Mouse (Mus musculus) intestine, embryonic 14.5 days (tissue): ENCODE results near the gene Clec16a. TPM values are rescaled to one million over a fixed set of nuclear protein-coding genes. Genes with fewer than 3 reads are reported as not detected.

Experiments
- ATAC-seq: fragments of 200-750 bp; cut with Nextera tagmentation; replicated peaks from 2 replicates; pipeline ENCODE4 v1.8.0; 2017; ENCODE audit warnings: low read depth, moderate number of reproducible peaks, moderate TSS enrichment, moderate library complexity; ENCODE audit not compliant: low FRiP score, low TSS enrichment
- DNase-seq: peaks from one replicate; pipeline ENCODE4 v3.0.0-alpha.2; 2018; ENCODE audit warnings: low spot score
- H3K27ac ChIP-seq: fragments of 300-500 bp; sonication (generic); 2 replicates; pipeline ENCODE4 v1.5.1; 2014; ENCODE audit warnings: low read depth, mild to moderate bottlenecking, control low read depth
- H3K27me3 ChIP-seq: fragments of 300-500 bp; sonication (generic); replicated peaks from 2 replicates; pipeline ENCODE4 v1.6.1; 2014; ENCODE audit warnings: low read length, control low read depth; ENCODE audit not compliant: control insufficient read depth, insufficient read depth
- H3K36me3 ChIP-seq: fragments of 300-500 bp; sonication (generic); 2 replicates; pipeline ENCODE4 v1.6.1; 2014; ENCODE audit warnings: low read length, control low read depth; ENCODE audit not compliant: control insufficient read depth, insufficient read depth
- H3K4me1 ChIP-seq: fragments of 300-500 bp; sonication (generic); replicated peaks from 2 replicates; pipeline ENCODE4 v1.6.1; 2014; ENCODE audit warnings: low read length, control low read depth, mixed read lengths; ENCODE audit not compliant: control insufficient read depth, insufficient read depth
- H3K4me2 ChIP-seq: fragments of 300-500 bp; sonication (generic); 2 replicates; pipeline ENCODE4 v1.6.1; 2014; ENCODE audit warnings: low read length
- H3K4me3 ChIP-seq: fragments of 300-500 bp; sonication (generic); 2 replicates; pipeline ENCODE4 v1.5.1; 2014; ENCODE audit warnings: low read depth, low read length, control low read depth, mixed read lengths
- H3K9ac ChIP-seq: fragments of 300-500 bp; sonication (generic); 2 replicates; pipeline ENCODE4 v1.6.1; 2014; ENCODE audit warnings: mild to moderate bottlenecking, low read length
- H3K9me3 ChIP-seq: fragments of 300-500 bp; sonication (generic); 2 replicates; pipeline ENCODE4 v1.6.1; 2016; ENCODE audit warnings: low read length, control low read depth; ENCODE audit not compliant: control insufficient read depth
- WGBS: fragments of 180-500 bp; shearing (Covaris S2); extraction: QIAGEN DNeasy Blood & Tissue Kit; methylation state at CpG from one replicate; pipeline ENCODE4 v1.1.7; 2014; 5-methylcytosine and 5-hydroxymethylcytosine counted together
- polyA plus RNA-seq: library from polyadenylated mRNA; unstranded; fragments of >200 nt; fragmentation: Nextera tagmentation; extraction: Ambion mirVana; gene quantifications from 2 replicates; pipeline ENCODE4 v1.2.1, GENCODE M21; 2014

The Clec16a gene
- polyA plus RNA-seq, 1 experiment from 2014 or later, result 26.6 TPM

- Histone ChIP-seq H3K4me2 (no peak overlapping the region), H3K27me3 (no peaks in the 10 kb centered on the region), H3K9ac (no peak overlapping the region), H3K27ac (no peak overlapping the region), H3K36me3 (no peaks in the 10 kb centered on the region), H3K9me3 (no peaks in the 10 kb centered on the region), H3K4me3 (no peak overlapping the region), H3K4me1 (no peaks in the 10 kb centered on the region)
- DNase-seq, result no peak
- ATAC-seq, result no peak
- WGBS, result 90% methylated on average over 8 of the region's 8 CpGs
Observed at GRCm38 (mm10) chr16:10644731-10645130, 99.6 kb downstream of the Clec16a start.

DNA sequence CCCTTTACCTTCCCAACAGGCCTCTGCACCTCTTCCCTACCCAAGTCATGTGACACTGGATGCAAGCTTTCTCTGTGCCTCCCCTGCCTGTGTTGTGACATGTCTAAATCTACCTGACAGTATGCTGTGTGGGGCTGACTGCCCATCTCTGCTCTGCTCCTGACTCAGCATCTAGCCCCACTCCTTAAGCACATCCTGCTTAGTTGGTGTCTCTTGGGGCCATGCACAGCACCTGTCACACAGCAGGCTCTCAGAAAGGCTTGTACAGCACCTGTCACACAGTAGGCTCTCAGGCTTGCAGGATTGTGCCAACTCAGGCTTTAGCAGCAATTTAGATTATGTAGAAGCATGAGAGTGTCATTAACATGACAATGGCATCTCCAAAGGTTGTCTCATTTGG, 106.7 kb downstream of the Clec16a start:
- Histone ChIP-seq H3K9me3 (no peaks in the 10 kb centered on the region), H3K4me1 (peaks cover 17% of the 10 kb centered on the region), H3K27me3 (no peaks in the 10 kb centered on the region), H3K36me3 (no peaks in the 10 kb centered on the region), H3K4me2 (no peak overlapping the region), H3K4me3 (no peak overlapping the region), H3K27ac (no peak overlapping the region), H3K9ac (no peak overlapping the region)
- DNase-seq (no peak), ATAC-seq (no peak)

DNA sequence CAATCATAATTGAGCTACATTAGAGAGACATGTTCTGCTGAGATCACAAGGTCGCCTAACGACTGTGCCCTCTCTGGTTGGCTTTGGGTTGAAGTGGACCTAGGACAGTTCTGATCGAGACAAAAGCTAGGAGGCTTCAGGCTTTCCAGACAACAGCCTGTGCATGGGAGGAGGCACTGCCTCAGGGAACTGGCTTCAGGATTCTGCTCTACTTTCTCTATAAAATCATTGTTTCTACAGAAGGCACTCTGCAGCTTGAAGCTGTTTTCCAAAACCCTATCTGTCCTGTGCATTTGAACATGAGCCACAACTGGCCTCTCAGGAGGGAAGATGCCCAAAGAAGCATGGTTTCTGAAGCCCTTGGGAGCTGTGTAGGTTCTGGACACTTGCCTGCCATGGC, 107.8 kb downstream of the Clec16a start:
- Histone ChIP-seq H3K4me1 (peaks cover 20% of the 10 kb centered on the region), H3K9me3 (no peaks in the 10 kb centered on the region), H3K27ac (no peak overlapping the region), H3K9ac (no peak overlapping the region), H3K36me3 (no peaks in the 10 kb centered on the region), H3K4me2 (no peak overlapping the region), H3K4me3 (no peak overlapping the region), H3K27me3 (no peaks in the 10 kb centered on the region)
- ATAC-seq (no peak), DNase-seq (no peak)
- WGBS, result 81% methylated on average over 3 of the region's 3 CpGs

- Histone ChIP-seq H3K4me1 (peaks cover 20% of the 10 kb centered on the region), H3K4me2 (no peak overlapping the region), H3K27ac (no peak overlapping the region), H3K9me3 (no peaks in the 10 kb centered on the region), H3K27me3 (no peaks in the 10 kb centered on the region), H3K9ac (no peak overlapping the region), H3K36me3 (no peaks in the 10 kb centered on the region), H3K4me3 (no peak overlapping the region)
- no peak for DNase-seq
- WGBS, result 78% methylated on average over 3 of the region's 3 CpGs
- no peak for ATAC-seq
Observed at GRCm38 (mm10) chr16:10655236-10655635, 110.1 kb downstream of the Clec16a start.

GRCm38 (mm10) chr16:10655926-10656325, 110.8 kb downstream of the Clec16a start:
- Histone ChIP-seq H3K4me1 (peaks cover 27% of the 10 kb centered on the region), H3K27ac (no peak overlapping the region)
- DNase-seq, result no peak

GRCm38 (mm10) chr16:10656461-10656860, 111.3 kb downstream of the Clec16a start:
- WGBS, result 29% methylated on average over 2 of the region's 2 CpGs
- peak overlapping the region; percentile 12; the same call in 1 of the 2 replicates for H3K27ac ChIP-seq
- H3K4me3 ChIP-seq, result no peak overlapping the region
- no peak overlapping the region for H3K4me2 ChIP-seq
- H3K9ac ChIP-seq, result no peak overlapping the region
- H3K9me3 ChIP-seq, result no peaks in the 10 kb centered on the region
- no peaks in the 10 kb centered on the region for H3K36me3 ChIP-seq
- no peak for ATAC-seq
- no peak for DNase-seq
- no peaks in the 10 kb centered on the region for H3K27me3 ChIP-seq
- H3K4me1 ChIP-seq, result peaks cover 29% of the 10 kb centered on the region

More at GRCm38 (mm10) chr16:10655926-10656325, 110.8 kb downstream of the Clec16a start:
- ATAC-seq, result no peak
- Histone ChIP-seq H3K9me3 (no peaks in the 10 kb centered on the region), H3K4me3 (no peak overlapping the region), H3K36me3 (no peaks in the 10 kb centered on the region), H3K9ac (0 out of 2 replicates have a peak overlapping the region, but pooled peaks have one; percentile 20), H3K27me3 (no peaks in the 10 kb centered on the region), H3K4me2 (no peak overlapping the region)
- 52% methylated on average over 3 of the region's 3 CpGs for WGBS

DNA sequence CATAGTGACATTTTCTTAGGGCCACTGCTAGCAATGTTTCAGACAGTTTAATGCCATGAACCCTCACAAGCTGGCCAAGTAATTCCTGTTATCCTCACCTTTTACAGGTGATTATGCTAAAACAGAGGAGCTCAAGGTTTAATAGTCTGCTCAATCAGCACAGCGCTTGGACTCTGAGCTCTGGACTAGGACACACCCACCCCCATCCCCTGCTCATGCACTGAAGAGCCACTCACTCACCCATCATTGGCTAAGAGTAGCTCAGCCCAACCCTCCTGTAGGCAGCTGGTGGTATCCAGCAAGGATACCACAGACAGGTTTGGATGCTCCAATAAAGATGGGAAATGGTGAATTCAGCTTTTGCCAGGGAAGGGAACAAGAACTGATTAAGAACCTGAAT, 111.8 kb downstream of the Clec16a start:
- Histone ChIP-seq H3K9me3 (no peaks in the 10 kb centered on the region), H3K4me1 (peaks cover 29% of the 10 kb centered on the region), H3K27me3 (no peaks in the 10 kb centered on the region), H3K27ac (0 out of 2 replicates have a peak overlapping the region, but pooled peaks have one; percentile 12), H3K4me2 (no peak overlapping the region), H3K36me3 (no peaks in the 10 kb centered on the region), H3K4me3 (no peak overlapping the region), H3K9ac (no peak overlapping the region)
- DNase-seq (no peak), ATAC-seq (peak; percentile 88)
- WGBS, result 63% methylated on average over 1 of the region's 1 CpGs

DNA sequence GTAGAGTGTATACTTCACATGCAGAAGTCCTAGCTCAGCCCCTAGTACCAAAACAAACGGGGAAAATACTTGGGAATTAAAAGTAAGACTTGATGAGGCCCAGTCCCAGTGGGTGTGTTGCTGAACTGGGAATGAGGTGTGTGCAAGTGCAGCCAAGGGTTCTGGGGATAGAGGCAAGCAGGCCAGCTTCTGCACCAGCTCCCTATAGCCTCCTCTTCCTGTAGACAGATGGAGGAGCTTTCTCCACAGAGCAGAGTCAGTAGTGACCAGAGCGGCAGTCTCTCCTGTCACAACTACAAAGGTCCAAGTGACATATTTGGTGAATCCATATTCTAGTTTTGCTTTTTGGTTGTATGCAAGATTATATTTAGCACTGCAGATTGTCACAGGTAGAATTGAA, 114.1 kb downstream of the Clec16a start:
- DNase-seq (no peak), ATAC-seq (no peak)
- H3K4me1 ChIP-seq, result peaks cover 32% of the 10 kb centered on the region
- WGBS, result 82% methylated on average over 2 of the region's 2 CpGs
- H3K36me3 ChIP-seq, result no peaks in the 10 kb centered on the region
- no peak overlapping the region for H3K4me2 ChIP-seq
- H3K4me3 ChIP-seq, result no peak overlapping the region
- no peaks in the 10 kb centered on the region for H3K9me3 ChIP-seq
- H3K27me3 ChIP-seq, result no peaks in the 10 kb centered on the region; the same call in 1 of the 2 replicates
- no peak overlapping the region for H3K9ac ChIP-seq
- H3K27ac ChIP-seq, result no peak overlapping the region

DNA sequence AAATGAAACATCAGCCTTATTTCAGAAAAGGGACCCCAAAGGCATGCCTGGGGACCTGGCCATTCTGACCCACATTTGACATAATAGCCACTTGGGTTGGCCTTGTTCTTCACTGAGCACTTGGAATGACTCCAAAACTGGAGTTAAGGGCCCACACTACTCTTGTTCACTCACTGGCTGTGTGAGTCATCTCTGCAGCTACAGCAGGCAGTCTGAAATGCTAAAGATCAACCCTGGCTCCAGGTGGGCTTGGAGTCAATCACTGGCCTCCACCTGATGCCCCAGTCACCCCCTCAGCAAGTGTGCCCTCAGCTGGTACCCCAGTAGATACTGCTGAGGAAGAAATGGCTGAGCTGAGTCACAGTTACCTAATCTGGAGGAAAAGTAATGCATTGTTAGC, 115.4 kb downstream of the Clec16a start:
- no peak overlapping the region for H3K9ac ChIP-seq
- DNase-seq (no peak), ATAC-seq (no peak)
- H3K4me1 ChIP-seq, result peaks cover 40% of the 10 kb centered on the region
- no peaks in the 10 kb centered on the region; the same call in 1 of the 2 replicates for H3K27me3 ChIP-seq
- H3K4me2 ChIP-seq, result no peak overlapping the region
- H3K9me3 ChIP-seq, result no peaks in the 10 kb centered on the region
- H3K4me3 ChIP-seq, result no peak overlapping the region
- H3K36me3 ChIP-seq, result no peaks in the 10 kb centered on the region
- no peak overlapping the region for H3K27ac ChIP-seq
